Mouse (Mus musculus): ENCODE measurements around the gene Acvr1b. TPM values are rescaled to one million over a fixed set of nuclear protein-coding genes. Genes with fewer than 3 reads are reported as not detected.

Gene Acvr1b
- total RNA-seq (2015) (7.4 and 7.7 TPM in 2 replicates), total RNA-seq (2017) (15.2 and 17.1 TPM in 2 replicates)

GRCm38 (mm10) chr15:101173421-101174211 is at the start of gene Acvr1b:
Gene Acvr1b, plus strand, starts transcription at chr15:101174067.
- peak; percentile 92 for ATAC-seq (ENCODE audit: poor library complexity, severe bottlenecking)

DNA sequence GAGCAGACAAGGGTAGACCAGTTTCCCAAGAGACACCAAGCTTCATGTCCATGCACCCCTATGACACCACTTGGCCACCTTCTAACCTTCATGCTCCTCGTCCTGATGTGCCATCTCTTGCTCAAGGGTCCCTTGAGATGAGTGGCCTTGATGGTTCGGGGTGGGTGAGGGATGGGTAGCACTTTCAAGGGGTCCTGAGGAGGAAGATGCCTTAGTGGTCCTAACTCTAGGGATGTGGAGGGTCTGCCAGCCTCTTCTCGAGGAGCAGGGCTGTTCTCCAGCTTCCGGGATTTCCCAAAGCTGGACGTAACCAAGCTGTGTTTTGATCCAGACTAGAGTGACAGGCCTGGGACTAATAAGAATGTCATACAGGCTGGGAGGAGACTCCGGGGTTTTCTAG is 48.3 kb upstream of the Acvr1b start:
- ATAC-seq (ENCODE audit: poor library complexity, severe bottlenecking) = no peak

DNA sequence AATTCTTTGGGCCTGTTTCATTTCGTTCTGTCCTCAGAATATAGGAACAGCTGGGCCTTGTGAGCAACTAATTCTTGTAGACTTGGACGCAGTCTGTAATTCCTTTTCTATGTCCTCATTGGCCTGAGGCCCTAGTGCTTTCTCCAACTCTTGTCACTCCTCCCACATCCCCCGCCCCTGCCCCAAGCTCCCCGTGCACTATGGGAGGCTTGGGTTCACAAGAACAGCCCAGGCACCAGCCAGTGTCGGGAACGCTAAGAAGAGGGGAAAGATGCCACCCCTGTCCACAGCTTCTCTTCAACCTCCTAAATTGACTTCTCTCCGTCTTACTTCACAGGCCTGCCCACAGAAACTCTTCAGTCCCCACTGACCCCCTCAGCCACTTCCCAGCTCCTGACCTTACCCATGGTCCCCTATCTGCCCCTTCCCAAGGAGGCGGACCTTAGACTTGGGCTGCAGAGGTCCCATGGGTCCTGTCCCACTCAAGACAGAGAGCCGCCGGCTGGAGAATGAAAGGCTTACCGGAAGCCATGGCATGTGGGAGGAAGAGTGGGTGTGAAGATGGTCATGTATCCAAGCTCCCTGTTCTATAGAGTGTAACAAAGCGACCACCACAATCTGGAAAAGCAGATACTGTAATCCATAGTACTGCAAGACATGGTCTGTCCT is 46.9 kb upstream of the Acvr1b start:
- no peak for ATAC-seq (ENCODE audit: poor library complexity, severe bottlenecking)

DNA sequence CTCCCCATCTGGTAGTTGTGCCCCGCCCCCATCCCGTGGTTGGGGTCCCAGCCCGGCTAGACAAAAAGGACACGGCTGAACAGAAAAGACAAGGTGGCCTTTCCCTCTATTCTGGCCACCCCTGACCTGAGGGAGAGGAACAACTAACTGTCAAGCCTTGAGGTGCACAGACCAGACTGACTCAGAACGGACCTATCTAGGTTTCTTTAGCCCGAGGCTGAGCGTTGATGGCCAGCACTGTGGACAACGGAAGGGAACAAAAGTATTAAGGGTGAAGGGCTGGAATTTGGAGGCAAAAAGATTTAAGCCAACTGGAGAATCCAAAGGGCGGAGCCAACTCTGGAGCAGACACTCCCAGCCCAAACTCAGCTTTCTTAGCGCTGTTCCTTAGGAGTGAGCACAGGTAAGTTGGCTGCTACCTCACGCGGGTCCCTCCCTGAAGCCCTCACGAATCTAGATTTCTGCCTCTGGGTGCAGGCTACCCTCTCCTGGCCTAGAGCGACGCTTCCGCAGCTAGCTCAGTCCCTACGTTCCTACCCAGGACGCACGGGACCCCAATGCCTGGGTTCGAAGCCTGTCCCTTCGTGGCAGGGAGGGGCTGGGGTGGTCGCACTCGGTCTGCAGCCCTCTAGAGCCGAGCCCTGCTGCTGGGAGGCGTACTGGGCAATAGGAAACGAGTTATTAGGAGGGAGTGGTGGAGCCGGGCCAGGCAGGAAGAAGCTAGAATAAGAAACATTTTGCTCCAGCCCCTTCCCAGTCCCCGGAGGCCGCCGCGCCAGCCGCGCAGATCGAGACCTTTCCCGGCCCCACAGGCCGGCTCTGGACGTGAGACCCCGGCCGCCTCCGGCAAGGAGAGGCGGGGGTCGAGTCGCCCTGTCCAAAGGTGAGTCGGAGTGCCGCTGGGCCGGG is 45.4 kb upstream of the Acvr1b start, which contains the start of gene Acvrl1:
Acvrl1 (plus strand) TSS at position 342 of the 909 bp plus-strand sequence.
- ATAC-seq (ENCODE audit: poor library complexity, severe bottlenecking) = no peak; the same call in none of the 2 replicates

- ATAC-seq (ENCODE audit: poor library complexity, severe bottlenecking) = no peak
These were observed 44.5 kb upstream of the Acvr1b start for GRCm38 (mm10) chr15:101129412-101129811.

DNA sequence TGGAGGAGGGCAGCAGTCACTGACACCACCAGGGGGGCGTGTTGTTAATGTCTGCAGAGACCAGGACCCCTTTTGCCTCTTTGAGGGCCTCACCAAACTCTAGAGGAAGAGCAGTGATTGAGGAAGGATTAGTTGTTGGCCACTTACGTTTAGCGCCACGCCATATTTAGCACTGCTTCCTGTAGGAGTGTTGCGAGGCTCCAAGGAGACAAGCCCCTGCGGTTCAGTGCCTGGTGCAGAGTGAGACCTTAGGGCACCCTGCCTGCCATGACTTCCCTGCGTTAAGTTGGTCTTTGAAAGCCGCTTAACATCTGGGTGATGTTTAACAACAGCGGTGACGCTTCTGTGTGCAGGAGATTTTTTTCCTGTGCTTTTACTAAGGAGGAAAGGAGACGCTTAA is 42.4 kb upstream of the Acvr1b start:
- ATAC-seq (ENCODE audit: poor library complexity, severe bottlenecking) = no peak

- no peak for ATAC-seq (ENCODE audit: poor library complexity, severe bottlenecking)
These were observed 41.8 kb upstream of the Acvr1b start for GRCm38 (mm10) chr15:101132041-101132440.

GRCm38 (mm10) chr15:101132761-101133160 is 41.1 kb upstream of the Acvr1b start:
- ATAC-seq (ENCODE audit: poor library complexity, severe bottlenecking) = peak; percentile 15; the same call in 1 of the 2 replicates

GRCm38 (mm10) chr15:101133993-101134704 is 39.7 kb upstream of the Acvr1b start:
- peak; percentile 85 for ATAC-seq (ENCODE audit: poor library complexity, severe bottlenecking)

GRCm38 (mm10) chr15:101135405-101135804 is 38.5 kb upstream of the Acvr1b start:
- no peak for ATAC-seq (ENCODE audit: poor library complexity, severe bottlenecking)

DNA sequence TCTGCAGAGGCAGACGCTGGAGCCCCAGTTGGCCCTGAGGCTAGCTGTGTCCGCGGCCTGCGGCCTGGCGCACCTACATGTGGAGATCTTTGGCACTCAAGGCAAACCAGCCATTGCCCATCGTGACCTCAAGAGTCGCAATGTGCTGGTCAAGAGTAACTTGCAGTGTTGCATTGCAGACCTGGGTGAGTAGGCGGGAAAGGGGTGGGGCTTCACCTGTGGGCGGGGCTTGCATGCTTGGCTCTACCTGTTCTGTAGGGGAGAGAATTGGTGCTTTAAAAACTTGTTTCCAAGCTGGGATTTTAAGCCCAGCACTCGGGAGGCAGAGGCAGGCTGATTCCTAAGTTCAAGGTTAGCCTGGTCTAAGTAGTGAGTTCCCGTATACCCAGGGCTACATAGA is 36.4 kb upstream of the Acvr1b start:
- ATAC-seq (ENCODE audit: poor library complexity, severe bottlenecking) = no peak

DNA sequence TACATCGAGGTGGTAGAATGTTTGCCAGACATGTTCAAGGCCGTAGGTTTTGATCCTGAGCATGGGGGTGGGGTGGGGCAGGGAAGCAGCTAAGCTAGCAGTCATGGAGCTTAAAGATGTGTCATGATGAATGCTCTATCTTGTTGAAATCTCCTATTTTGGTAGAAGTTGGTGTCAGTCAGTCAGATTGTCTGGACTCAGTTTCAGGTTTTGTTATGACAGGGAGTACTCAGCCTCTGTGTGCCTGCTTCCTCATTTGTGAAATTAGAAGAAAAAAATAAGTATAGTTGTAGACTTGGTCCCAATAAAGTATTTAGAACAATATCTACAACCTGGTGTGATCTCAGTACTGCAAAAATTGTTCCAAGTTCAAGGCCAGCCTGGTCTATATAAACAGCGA is 35.2 kb upstream of the Acvr1b start:
- no peak for ATAC-seq (ENCODE audit: poor library complexity, severe bottlenecking)

GRCm38 (mm10) chr15:101139885-101140284 is 34.0 kb upstream of the Acvr1b start:
- ATAC-seq (ENCODE audit: poor library complexity, severe bottlenecking) = no peak

DNA sequence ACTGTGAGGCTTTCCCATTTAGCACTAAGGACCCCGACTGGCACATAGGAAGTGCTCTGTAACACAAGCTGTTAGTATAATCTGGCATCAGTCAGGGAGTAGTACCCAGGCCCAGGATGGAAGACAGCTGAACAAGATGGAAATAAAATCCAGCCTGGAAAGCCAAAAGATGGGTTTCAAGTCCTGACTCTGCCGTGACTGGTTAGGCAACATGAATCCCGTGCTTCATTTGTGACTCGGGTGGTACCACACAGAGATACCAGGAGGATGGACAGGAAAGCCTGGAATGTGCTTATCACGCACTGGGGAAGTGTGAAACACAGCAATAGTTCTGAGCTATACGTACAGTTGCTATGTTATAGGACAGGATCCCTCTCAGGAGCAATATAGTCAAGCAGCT is 33.3 kb upstream of the Acvr1b start:
- ATAC-seq (ENCODE audit: poor library complexity, severe bottlenecking) = no peak

DNA sequence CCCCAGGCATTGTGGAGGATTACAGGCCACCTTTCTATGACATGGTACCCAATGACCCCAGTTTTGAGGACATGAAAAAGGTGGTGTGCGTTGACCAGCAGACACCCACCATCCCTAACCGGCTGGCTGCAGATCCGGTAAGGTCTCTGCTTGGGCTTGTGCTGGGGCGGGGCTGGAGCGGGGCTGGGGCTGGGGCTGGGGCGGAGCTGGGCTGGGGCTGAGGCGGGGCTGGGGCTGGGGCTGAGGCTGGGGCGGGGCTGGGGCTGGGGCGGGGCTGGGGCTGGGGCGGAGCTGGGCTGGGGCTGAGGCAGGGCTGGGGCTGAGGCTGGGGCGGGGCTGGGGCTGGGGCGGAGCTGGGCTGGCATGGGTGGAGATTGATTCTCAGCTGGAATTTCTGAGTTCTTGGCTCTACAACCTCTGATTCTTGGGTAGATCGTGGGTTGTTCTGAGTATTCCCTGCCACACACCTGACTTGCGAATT is 32.8 kb upstream of the Acvr1b start:
- ATAC-seq (ENCODE audit: poor library complexity, severe bottlenecking) = peak; percentile 33

DNA sequence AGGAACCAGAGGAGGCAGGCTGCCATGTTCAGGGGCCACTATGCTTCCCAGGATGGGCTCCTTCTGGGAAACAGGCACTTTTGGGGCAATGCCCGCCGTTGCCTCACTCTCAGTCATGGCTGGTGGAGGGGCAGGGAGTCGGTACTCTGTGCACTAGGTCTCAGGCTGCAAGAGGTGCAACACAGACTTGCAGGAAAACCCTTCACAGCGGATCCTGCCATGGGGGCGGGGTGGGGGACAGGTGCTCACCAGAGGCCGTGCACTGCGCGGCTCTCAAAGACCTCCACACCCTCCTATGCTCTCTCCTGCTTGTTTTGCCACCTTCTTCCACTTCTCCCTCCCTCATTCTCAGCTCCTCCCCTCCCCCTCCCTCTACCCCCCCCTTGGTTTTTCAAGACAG is 31.2 kb upstream of the Acvr1b start:
- no peak for ATAC-seq (ENCODE audit: poor library complexity, severe bottlenecking)

DNA sequence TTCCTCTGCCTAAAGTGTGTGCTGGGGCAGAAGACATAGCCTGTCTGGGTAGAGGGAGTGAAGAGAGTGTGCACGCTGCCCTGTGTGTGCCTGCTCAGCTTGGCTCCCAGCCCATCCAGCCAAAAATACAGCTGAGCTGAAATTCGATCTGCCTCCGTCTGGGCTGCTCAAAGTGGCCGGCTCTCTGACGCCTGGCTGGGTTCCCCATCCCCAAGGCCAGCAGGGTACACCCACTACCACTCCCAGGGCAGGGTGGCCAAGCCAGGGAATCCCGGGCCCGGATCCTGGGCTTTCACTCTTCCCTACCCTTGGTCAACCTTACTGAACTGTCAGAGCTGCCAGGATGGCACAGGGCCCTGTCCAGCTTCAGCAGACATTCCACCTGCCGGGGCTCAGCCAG is 30.4 kb upstream of the Acvr1b start:
- ATAC-seq (ENCODE audit: poor library complexity, severe bottlenecking) = no peak

- no peak for ATAC-seq (ENCODE audit: poor library complexity, severe bottlenecking)
These were observed 29.7 kb upstream of the Acvr1b start for GRCm38 (mm10) chr15:101144176-101144575.

GRCm38 (mm10) chr15:101144779-101145178 is 29.1 kb upstream of the Acvr1b start:
- ATAC-seq (ENCODE audit: poor library complexity, severe bottlenecking) = peak; percentile 28

- ATAC-seq (ENCODE audit: poor library complexity, severe bottlenecking) = peak; percentile 88
These were observed 28.3 kb upstream of the Acvr1b start for GRCm38 (mm10) chr15:101145424-101146099.

Measured in megakaryocyte, adult 5-6 weeks (primary cell).